Mouse (Mus musculus): Measurements from ENCODE around the gene Rheb.

- TF ChIP-seq MYOG (IDR thresholded peaks at IDR 0.05; ENCODE audit: control insufficient read depth, extremely low read depth, insufficient read length) (no peak), CTCF (IDR thresholded peaks at IDR 0.05; ENCODE audit: control insufficient read depth, insufficient read depth, insufficient read length) (no peak), USF1 (IDR thresholded peaks at IDR 0.05; ENCODE audit: low read depth) (no peak), MYOD1 (IDR thresholded peaks at IDR 0.05; ENCODE audit: control insufficient read depth, insufficient read length, low read depth) (no peak), MAX (IDR thresholded peaks at IDR 0.05) (no peak)
These were observed 59.5 kb downstream of the Rheb start for GRCm38 (mm10) chr5:24782957-24783356.
